Mouse (Mus musculus): ENCODE data around the gene Plscr1. TPM values are rescaled to one million over a fixed set of nuclear protein-coding genes. Genes with fewer than 3 reads are reported as not detected.

Plscr1 gene
- polyA plus RNA-seq, 1 experiment from 2014 or later = 25.5 TPM

DNA sequence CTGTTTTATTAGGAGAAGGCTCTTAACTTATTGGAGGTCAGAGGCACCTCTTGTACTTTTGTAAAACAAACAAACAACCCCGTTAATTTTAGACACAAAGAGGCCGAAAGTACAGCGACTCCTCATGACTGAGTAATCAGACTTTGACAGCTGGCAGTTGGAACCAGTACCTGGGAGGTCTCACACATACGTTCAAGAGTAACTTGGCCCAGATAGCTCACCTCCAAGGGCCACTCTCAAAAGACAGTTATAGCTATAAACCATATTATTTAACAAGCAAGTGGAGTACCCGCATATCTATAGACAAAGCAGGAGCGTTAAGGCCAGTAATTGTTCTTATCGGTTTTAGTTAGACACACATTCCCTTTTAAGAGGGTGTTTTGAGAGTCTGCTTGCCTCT, 26.8 kb downstream of the Plscr1 start:
- peak; percentile 28; the same call in 1 of the 2 replicates for ATAC-seq (ENCODE audit: insufficient read depth)
- Histone ChIP-seq H3K4me1 (replicated peaks) (peaks cover 28% of the 10 kb centered on the region), H3K36me3 (replicated peaks) (no peaks in the 10 kb centered on the region), H3K9me3 (replicated peaks) (no peaks in the 10 kb centered on the region), H3K4me2 (no peak overlapping the region), H3K27ac (replicated peaks) (no peak overlapping the region), H3K4me3 (replicated peaks) (no peak overlapping the region), H3K9ac (no peak overlapping the region), H3K27me3 (no peaks in the 10 kb centered on the region)
- WGBS (ENCODE audit: insufficient replicate concordance) = 36% methylated on average over 7 of the region's 7 CpGs

DNA sequence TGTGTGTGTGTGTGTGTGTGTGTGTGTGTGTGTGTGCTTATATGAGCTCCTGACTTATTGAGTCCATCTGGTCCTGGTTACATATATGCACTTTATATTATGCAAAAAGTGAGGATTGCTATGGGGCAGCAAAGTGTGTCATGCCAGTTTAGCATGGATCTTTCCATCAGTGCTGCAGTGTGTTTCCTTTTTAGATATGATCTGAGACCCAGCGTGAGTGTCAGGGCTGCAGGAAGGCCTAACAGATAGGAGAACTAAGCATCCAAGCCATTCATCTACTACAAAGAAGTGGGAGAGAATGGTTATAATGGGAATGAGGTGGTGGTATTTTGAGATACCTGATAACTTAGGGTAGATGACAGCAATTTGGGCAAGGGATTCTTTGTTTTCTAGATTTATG, 30.5 kb downstream of the Plscr1 start:
- 29% methylated on average over 1 of the region's 1 CpGs for WGBS (ENCODE audit: insufficient replicate concordance)
- peaks cover 12% of the 10 kb centered on the region; the same call in 1 of the 2 replicates for H3K4me1 ChIP-seq (replicated peaks)
- H3K9me3 ChIP-seq (replicated peaks) = no peaks in the 10 kb centered on the region
- no peak overlapping the region for H3K4me3 ChIP-seq (replicated peaks)
- no peaks in the 10 kb centered on the region for H3K36me3 ChIP-seq (replicated peaks)
- no peak overlapping the region for H3K9ac ChIP-seq
- H3K4me2 ChIP-seq = no peak overlapping the region
- H3K27me3 ChIP-seq = no peaks in the 10 kb centered on the region
- ATAC-seq (ENCODE audit: insufficient read depth) = no peak
- no peak overlapping the region for H3K27ac ChIP-seq (replicated peaks)

DNA sequence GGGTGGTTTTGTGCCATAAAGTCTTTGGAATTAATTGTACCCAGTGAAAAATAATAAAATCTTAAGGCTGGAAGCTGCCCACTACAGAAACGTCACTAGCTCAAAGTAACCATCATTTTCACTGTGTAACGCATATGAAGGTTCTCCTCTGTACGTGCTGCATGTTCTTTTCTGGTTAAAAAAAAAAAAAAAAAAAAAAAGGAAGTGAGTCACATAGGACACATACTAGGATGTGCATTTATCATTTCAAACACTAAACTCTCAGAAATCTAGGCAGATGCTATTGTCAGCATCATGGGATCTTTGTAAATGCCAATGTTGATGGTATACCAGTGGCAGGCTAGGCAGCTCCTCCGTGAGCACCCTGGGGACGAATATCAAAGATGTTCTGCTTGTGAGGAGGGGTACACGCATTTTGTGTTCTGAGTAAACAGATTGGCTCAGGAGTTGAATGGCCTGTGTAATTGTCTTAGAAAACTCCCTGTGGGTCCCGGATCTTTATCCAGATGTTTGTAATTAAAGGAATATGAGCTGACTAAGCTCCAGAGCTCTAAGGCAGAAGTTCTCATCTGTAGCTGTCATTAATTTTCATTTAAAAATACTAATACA, 33.1 kb downstream of the Plscr1 start:
- Histone ChIP-seq H3K27ac (replicated peaks) (no peak overlapping the region), H3K9me3 (replicated peaks) (no peaks in the 10 kb centered on the region), H3K4me3 (replicated peaks) (no peak overlapping the region), H3K4me1 (replicated peaks) (no peaks in the 10 kb centered on the region), H3K36me3 (replicated peaks) (no peaks in the 10 kb centered on the region), H3K4me2 (no peak overlapping the region), H3K27me3 (no peaks in the 10 kb centered on the region), H3K9ac (no peak overlapping the region)
- ATAC-seq (ENCODE audit: insufficient read depth) = no peak
- 53% methylated on average over 7 of the region's 7 CpGs for WGBS (ENCODE audit: insufficient replicate concordance)

DNA sequence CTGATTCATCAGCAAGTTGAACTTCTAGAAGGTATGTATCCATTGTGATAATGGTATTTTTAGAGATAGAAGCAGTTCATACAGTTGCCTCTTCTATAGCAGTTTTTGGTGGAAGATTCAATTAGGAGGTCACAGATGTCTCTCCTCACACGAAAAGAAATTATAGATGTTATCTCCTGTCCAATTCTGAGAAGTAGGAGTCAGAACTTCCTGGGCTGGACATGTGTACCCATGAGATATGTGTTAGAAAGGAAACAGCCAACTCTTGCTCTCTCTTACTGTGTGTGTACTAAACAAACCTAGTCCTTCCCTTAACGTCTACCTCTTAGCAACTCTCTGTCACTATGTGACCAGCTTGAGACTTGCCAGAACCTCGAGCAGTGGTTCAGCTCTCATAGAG, 40.1 kb downstream of the Plscr1 start:
- WGBS (ENCODE audit: insufficient replicate concordance) = 9% methylated on average over 3 of the region's 3 CpGs

DNA sequence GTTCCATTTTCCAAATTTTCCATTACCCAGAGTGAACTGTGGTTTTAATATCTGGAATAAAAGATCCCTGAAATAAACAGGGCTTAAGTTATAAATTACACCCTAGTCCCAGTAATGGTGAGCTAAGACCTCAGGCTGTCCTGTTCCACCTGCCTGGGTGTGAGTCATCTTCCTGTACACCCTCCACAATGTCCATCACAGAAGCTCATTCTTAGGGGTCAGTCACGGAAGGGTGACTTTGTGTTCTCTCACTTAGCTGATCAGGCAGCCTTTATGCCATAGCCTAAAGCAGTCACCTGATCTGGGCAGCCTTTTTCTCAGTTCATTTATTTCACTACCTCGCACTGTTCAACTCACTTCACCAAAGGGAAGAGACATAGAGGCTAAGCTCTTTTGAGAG, 42.6 kb downstream of the Plscr1 start:
- H3K27me3 ChIP-seq = no peaks in the 10 kb centered on the region
- no peaks in the 10 kb centered on the region for H3K36me3 ChIP-seq (replicated peaks)
- no peak for ATAC-seq (ENCODE audit: insufficient read depth)
- H3K4me3 ChIP-seq (replicated peaks) = no peak overlapping the region
- no peaks in the 10 kb centered on the region for H3K4me1 ChIP-seq (replicated peaks)
- H3K9me3 ChIP-seq (replicated peaks) = no peaks in the 10 kb centered on the region
- H3K9ac ChIP-seq = no peak overlapping the region
- H3K4me2 ChIP-seq = no peak overlapping the region
- H3K27ac ChIP-seq (replicated peaks) = no peak overlapping the region
- 72% methylated on average over 2 of the region's 2 CpGs for WGBS (ENCODE audit: insufficient replicate concordance)

More for the DNA sequence above, 40.1 kb downstream of the Plscr1 start:
- Histone ChIP-seq H3K4me2 (no peak overlapping the region), H3K27ac (replicated peaks) (no peak overlapping the region), H3K9ac (no peak overlapping the region), H3K4me3 (replicated peaks) (no peak overlapping the region), H3K36me3 (replicated peaks) (no peaks in the 10 kb centered on the region), H3K9me3 (replicated peaks) (no peaks in the 10 kb centered on the region), H3K27me3 (no peaks in the 10 kb centered on the region), H3K4me1 (replicated peaks) (no peaks in the 10 kb centered on the region)
- peak; percentile 52; the same call in 1 of the 2 replicates for ATAC-seq (ENCODE audit: insufficient read depth)

DNA sequence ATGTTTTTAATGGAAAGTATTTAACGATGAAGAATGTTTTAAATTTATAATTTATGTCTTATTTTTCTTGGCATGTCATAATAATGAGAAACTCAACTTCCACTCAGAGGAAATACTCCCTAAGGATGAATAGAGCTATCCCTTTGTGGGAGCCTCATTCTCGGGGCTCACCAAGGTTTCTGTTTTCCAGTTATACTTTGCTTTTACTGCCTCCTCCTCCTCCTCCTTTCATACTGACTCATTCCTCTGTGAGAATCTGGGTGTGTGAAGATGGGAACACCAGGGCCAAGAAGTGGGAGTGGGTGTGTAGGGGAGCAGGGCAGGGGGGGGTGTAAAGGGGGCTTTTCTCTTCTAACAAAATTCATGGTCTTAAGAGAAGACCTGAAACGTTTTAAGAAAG, 43.4 kb downstream of the Plscr1 start:
- Histone ChIP-seq H3K36me3 (replicated peaks) (no peaks in the 10 kb centered on the region), H3K4me2 (no peak overlapping the region), H3K9ac (no peak overlapping the region), H3K4me1 (replicated peaks) (no peaks in the 10 kb centered on the region), H3K9me3 (replicated peaks) (no peaks in the 10 kb centered on the region), H3K4me3 (replicated peaks) (no peak overlapping the region), H3K27me3 (no peaks in the 10 kb centered on the region), H3K27ac (replicated peaks) (no peak overlapping the region)
- WGBS (ENCODE audit: insufficient replicate concordance) = 61% methylated on average over 3 of the region's 3 CpGs
- no peak for ATAC-seq (ENCODE audit: insufficient read depth)

DNA sequence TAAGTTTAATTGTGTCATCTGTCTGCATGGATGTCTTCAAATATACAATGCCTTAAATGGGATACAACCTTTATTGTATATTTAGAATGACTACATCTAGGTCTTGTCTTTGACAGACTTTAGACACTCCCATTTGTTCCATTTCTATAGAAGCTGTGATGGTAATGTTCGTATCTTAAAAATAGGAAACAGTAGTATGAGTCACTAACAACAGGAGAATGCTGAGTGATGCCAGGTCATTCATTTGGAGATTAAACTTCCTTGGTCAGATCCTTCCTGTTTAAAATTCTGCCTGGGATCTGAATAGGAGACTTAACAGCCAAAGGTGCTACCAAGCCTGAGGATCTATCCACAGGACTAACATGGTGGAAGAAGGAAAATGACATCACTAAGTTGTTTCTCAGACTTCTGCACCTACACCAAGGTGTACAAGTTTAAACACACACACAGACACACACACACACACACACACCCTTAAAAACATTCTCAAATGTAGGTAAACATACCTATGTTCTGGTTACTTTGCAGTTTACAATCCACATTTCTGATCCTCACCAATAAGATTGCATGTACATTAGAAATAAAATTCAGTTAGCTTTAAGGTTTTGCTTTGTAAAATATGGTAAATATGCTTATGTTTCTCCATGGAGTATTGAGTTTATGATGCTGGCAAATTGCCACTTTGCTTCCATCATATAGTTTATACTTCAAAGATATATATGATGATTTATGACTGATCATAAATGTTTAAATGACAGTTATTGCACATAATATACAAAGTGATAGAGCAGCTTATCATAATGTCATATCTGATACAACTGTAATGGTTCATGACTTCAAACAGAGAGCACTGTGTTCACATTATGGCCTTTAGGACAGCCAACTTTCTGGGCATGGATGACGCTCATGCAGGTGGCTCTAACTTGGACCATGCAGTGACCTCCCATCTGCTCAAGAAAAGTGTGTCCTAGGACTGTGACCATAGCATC, 44.3 kb downstream of the Plscr1 start:
- Histone ChIP-seq H3K4me3 (replicated peaks) (no peak overlapping the region), H3K4me2 (no peak overlapping the region), H3K4me1 (replicated peaks) (no peaks in the 10 kb centered on the region), H3K27me3 (no peaks in the 10 kb centered on the region), H3K36me3 (replicated peaks) (no peaks in the 10 kb centered on the region), H3K9me3 (replicated peaks) (no peaks in the 10 kb centered on the region), H3K9ac (no peak overlapping the region), H3K27ac (replicated peaks) (no peak overlapping the region)
- ATAC-seq (ENCODE audit: insufficient read depth) = no peak
- WGBS (ENCODE audit: insufficient replicate concordance) = 68% methylated on average over 2 of the region's 2 CpGs

DNA sequence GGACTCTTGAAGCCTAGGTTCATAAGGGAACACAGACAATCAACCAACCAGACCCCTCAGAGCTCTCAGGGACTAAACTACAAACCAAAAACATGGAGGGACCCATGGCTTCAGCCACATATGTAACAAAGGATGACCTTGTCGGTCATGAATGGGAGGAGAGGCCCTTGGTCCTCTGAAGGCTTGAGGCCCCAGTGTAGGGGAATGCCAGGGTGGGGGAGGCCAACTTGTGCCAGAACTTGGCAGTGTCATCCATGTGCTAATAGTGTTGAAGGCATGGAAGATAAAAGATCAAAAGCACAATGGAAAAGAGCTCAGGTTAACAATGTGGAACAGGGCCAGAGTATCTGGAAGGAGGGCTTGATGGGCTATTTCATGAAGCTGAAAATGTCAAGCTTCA, 48.7 kb downstream of the Plscr1 start:
- H3K4me2 ChIP-seq = no peak overlapping the region
- H3K36me3 ChIP-seq (replicated peaks) = no peaks in the 10 kb centered on the region
- H3K27me3 ChIP-seq = no peaks in the 10 kb centered on the region
- no peak overlapping the region for H3K9ac ChIP-seq
- H3K9me3 ChIP-seq (replicated peaks) = no peaks in the 10 kb centered on the region
- H3K27ac ChIP-seq (replicated peaks) = no peak overlapping the region
- H3K4me1 ChIP-seq (replicated peaks) = no peaks in the 10 kb centered on the region
- no peak overlapping the region for H3K4me3 ChIP-seq (replicated peaks)
- ATAC-seq (ENCODE audit: insufficient read depth) = no peak
- 59% methylated on average over 1 of the region's 1 CpGs for WGBS (ENCODE audit: insufficient replicate concordance)

DNA sequence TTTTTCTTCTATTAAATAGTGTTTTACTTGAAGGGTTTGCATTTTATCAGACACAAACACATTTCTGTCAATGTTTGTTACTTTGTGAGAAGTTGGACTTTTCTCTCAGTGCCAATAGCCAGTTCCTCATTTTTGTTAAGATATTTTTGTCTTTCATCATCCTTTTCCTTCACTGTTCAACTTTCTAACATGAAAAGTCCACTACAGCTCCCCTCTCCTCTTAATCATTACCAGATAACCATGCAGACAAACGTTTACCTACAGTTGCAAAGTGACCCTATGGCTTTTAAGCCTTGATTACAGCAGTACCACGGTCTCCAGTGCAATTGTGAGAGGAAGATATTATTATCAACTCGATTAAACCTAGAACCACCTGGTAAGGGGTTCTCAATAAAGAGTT, 51.7 kb downstream of the Plscr1 start:
- H3K27ac ChIP-seq (replicated peaks) = no peak overlapping the region
- no peak overlapping the region for H3K9ac ChIP-seq
- no peak overlapping the region for H3K4me3 ChIP-seq (replicated peaks)
- ATAC-seq (ENCODE audit: insufficient read depth) = no peak
- no peaks in the 10 kb centered on the region for H3K36me3 ChIP-seq (replicated peaks)
- no peak overlapping the region for H3K4me2 ChIP-seq
- H3K4me1 ChIP-seq (replicated peaks) = no peaks in the 10 kb centered on the region
- H3K9me3 ChIP-seq (replicated peaks) = no peaks in the 10 kb centered on the region
- no peaks in the 10 kb centered on the region for H3K27me3 ChIP-seq
- WGBS (ENCODE audit: insufficient replicate concordance) = 14% methylated on average over 3 of the region's 3 CpGs

DNA sequence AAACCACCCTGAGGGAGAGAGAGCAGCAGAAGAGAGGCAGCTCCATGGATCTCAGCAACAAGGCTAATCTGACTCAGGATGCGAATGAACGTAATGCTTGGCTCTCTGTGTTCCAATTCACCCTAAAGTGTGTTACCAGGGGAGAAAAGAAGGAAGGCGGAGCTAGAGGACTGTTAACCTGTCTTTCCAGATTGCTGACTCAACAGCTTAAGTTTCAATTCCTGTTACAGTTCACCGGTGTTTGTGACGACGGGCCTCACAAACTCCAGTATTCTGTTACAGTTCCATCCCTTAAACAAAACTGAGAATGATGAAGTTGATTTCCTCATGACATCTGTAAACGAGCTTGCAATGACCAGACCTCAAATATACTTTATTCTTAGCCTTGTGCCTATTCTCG, 55.5 kb downstream of the Plscr1 start:
- H3K4me1 ChIP-seq (replicated peaks) = no peaks in the 10 kb centered on the region
- H3K9me3 ChIP-seq (replicated peaks) = no peaks in the 10 kb centered on the region
- no peak for ATAC-seq (ENCODE audit: insufficient read depth)
- H3K27ac ChIP-seq (replicated peaks) = no peak overlapping the region
- H3K9ac ChIP-seq = no peak overlapping the region
- WGBS (ENCODE audit: insufficient replicate concordance) = 64% methylated on average over 8 of the region's 8 CpGs
- no peak overlapping the region for H3K4me2 ChIP-seq
- H3K4me3 ChIP-seq (replicated peaks) = no peak overlapping the region
- no peaks in the 10 kb centered on the region for H3K27me3 ChIP-seq
- no peaks in the 10 kb centered on the region for H3K36me3 ChIP-seq (replicated peaks)

DNA sequence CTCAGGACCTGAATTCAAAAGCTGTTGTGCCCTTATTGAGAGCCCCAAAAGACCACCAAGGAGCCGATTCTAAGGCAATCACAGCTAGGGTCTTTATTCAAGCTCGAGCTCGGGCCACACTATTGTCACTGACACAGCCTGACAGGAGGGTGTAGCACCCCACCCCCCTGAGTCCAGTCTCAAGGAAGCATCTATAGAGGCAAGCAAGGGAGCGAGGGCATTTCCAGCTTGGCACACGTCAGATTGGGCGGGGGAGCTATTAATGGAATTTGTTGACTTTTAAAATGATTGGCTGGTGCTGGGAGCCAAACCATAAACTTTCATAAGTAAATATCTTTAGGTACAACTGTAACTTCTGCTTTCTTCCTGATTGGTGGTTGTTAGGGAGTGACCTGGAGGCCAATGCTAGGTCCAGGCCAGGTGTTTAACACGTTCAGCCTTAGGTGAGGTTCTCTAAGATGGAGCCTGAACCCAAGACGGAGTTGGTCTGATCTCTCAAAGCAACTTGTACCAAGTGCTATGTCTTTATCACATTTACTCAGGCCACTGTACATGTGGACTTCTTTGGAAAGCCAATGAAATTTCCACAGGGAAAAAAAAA, 56.2 kb downstream of the Plscr1 start:
- Histone ChIP-seq H3K4me3 (replicated peaks) (no peak overlapping the region), H3K9ac (no peak overlapping the region), H3K4me2 (no peak overlapping the region), H3K9me3 (replicated peaks) (no peaks in the 10 kb centered on the region), H3K27ac (replicated peaks) (no peak overlapping the region), H3K36me3 (replicated peaks) (no peaks in the 10 kb centered on the region), H3K4me1 (replicated peaks) (no peaks in the 10 kb centered on the region), H3K27me3 (no peaks in the 10 kb centered on the region)
- WGBS (ENCODE audit: insufficient replicate concordance) = 68% methylated on average over 8 of the region's 8 CpGs
- no peak for ATAC-seq (ENCODE audit: insufficient read depth)
